Mouse (Mus musculus) midbrain, embryonic 16.5 days (tissue): ENCODE measurements at regions not wholly inside any gene's neighbourhood (a gene's known extent, or its start where the extent isn't known, plus 50 kb on each side); places are given as distances from the start of the nearest gene placed in this dataset.

Experiments used
- ATAC-seq: fragments of 200-750 bp; cut with Nextera tagmentation; 2 replicates; pipeline ENCODE4 v1.8.0; 2017; ENCODE audit warnings: moderate TSS enrichment
- H3K27ac ChIP-seq: fragments of 300-500 bp; sonication (generic); 2 replicates; pipeline ENCODE4 v1.5.1; 2014; ENCODE audit warnings: mild to moderate bottlenecking, low read length, mixed read lengths
- H3K27me3 ChIP-seq: fragments of 300-500 bp; sonication (generic); 2 replicates; pipeline ENCODE4 v1.6.1; 2014; ENCODE audit warnings: low read depth, low read length, mixed read lengths; ENCODE audit not compliant: control insufficient read depth, insufficient read depth
- H3K36me3 ChIP-seq: fragments of 300-500 bp; sonication (generic); 2 replicates; pipeline ENCODE4 v1.6.1; 2014; ENCODE audit warnings: mild to moderate bottlenecking, low read length, moderate library complexity, mixed read lengths; ENCODE audit not compliant: control insufficient read depth, insufficient read depth
- H3K4me1 ChIP-seq: fragments of 300-500 bp; sonication (generic); 2 replicates; pipeline ENCODE4 v1.6.1; 2014; ENCODE audit warnings: mild to moderate bottlenecking, low read length, mixed read lengths; ENCODE audit not compliant: control insufficient read depth, insufficient read depth
- H3K4me2 ChIP-seq: fragments of 300-500 bp; sonication (generic); 2 replicates; pipeline ENCODE4 v1.6.1; 2014; ENCODE audit warnings: mild to moderate bottlenecking, low read length, mixed read lengths
- H3K4me3 ChIP-seq: fragments of 300-500 bp; sonication (generic); 2 replicates; pipeline ENCODE4 v1.5.1; 2014; ENCODE audit warnings: low read depth, mild to moderate bottlenecking, low read length, moderate library complexity, mixed read lengths
- H3K9ac ChIP-seq: fragments of 300-500 bp; sonication (generic); 2 replicates; pipeline ENCODE4 v1.6.1; 2014; ENCODE audit warnings: low read depth, low read length, mixed read lengths
- H3K9me3 ChIP-seq: fragments of 300-500 bp; sonication (generic); replicated peaks from 2 replicates; pipeline ENCODE4 v1.6.1; 2014; ENCODE audit warnings: mild to moderate bottlenecking, low read length, mixed read lengths; ENCODE audit not compliant: control insufficient read depth, poor library complexity, severe bottlenecking
- WGBS: fragments of 180-500 bp; shearing (Covaris S2); extraction: QIAGEN DNeasy Blood & Tissue Kit; methylation state at CpG from one replicate; pipeline ENCODE4 v1.1.7; 2014; 5-methylcytosine and 5-hydroxymethylcytosine counted together

DNA sequence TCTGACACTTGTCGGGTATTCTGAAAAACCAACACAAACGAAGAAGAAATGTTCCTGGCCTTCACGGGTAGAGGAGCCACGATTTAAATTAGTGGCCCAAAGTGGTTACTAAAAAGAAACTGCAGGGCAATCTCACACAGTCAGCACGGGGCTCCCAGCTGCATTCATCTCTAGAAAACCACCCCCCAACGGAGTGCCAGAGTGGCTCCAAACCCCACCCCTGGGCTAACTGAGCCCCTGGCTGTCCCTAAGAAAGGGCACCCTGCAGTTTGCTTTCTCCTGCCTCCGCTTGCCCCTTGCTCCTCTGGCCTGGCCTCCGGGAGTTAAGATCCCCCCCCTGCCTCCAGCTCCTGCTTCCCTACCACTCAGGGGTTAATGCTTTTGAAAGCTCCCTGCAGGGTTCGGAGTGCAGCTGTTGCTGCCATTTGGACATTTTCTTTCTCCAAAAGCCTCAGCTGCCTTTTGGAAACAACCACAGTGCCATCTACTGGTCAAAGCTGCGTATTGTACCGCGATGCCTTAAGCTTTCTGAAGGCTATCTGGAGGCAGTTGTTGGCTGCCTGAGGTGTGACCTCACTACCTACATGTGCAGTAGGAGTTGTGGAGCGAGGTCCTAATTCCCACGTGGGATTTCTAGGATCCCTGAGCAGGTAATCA is 92.9 kb upstream of the Castor2 start:
- Histone ChIP-seq H3K4me3 (no peak overlapping the region), H3K27me3 (peaks cover 2% of the 10 kb centered on the region; the same call in 1 of the 2 replicates), H3K4me2 (peak overlapping the region; percentile 43), H3K4me1 (peaks cover 4% of the 10 kb centered on the region), H3K27ac (no peak overlapping the region), H3K9me3 (no peaks in the 10 kb centered on the region), H3K9ac (no peak overlapping the region; the same call in 1 of the 2 replicates), H3K36me3 (no peaks in the 10 kb centered on the region)
- ATAC-seq, result peak; percentile 75
- 2% methylated on average over 14 of the region's 14 CpGs for WGBS

- H3K27me3 ChIP-seq, result peaks cover 2% of the 10 kb centered on the region; the same call in 1 of the 2 replicates
- peaks cover 4% of the 10 kb centered on the region for H3K4me1 ChIP-seq
- H3K27ac ChIP-seq, result no peak overlapping the region
- H3K36me3 ChIP-seq, result no peaks in the 10 kb centered on the region
- H3K9me3 ChIP-seq, result no peaks in the 10 kb centered on the region
- 38% methylated on average over 3 of the region's 3 CpGs for WGBS
- H3K4me3 ChIP-seq, result no peak overlapping the region
- H3K4me2 ChIP-seq, result no peak overlapping the region
- H3K9ac ChIP-seq, result no peak overlapping the region
- no peak for ATAC-seq
Measured at GRCm38 (mm10) chr5:134006001-134006400, 93.5 kb upstream of the Castor2 start.

- no peaks in the 10 kb centered on the region for H3K36me3 ChIP-seq
- 10% methylated on average over 3 of the region's 3 CpGs for WGBS
- H3K27ac ChIP-seq, result no peak overlapping the region
- ATAC-seq, result no peak
- no peaks in the 10 kb centered on the region for H3K9me3 ChIP-seq
- H3K27me3 ChIP-seq, result no peaks in the 10 kb centered on the region
- H3K4me2 ChIP-seq, result no peak overlapping the region
- H3K9ac ChIP-seq, result no peak overlapping the region
- H3K4me3 ChIP-seq, result no peak overlapping the region
- no peaks in the 10 kb centered on the region; the same call in 1 of the 2 replicates for H3K4me1 ChIP-seq
Measured at GRCm38 (mm10) chr5:134000100-134000499, 99.4 kb upstream of the Castor2 start.

DNA sequence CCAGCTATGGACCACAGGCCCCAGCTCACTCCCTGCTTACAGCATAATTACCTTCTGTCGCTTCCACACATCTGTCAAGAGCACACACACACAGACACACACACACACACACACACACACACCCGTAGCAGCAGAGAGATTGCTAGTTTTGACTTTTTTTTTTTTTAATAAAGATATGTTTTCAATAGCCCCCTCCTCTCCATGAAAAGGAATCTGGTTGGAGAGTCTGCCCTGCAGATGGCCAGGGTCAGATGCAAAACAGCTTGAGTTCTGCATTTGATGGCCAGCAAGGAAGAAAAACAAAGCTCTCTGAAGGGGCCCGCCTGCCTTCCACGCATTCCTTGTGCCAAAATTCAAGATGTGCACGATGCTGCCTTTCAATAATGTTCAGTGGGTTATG is 99.8 kb upstream of the Castor2 start:
- no peaks in the 10 kb centered on the region for H3K36me3 ChIP-seq
- no peak overlapping the region for H3K4me2 ChIP-seq
- H3K27me3 ChIP-seq, result no peaks in the 10 kb centered on the region
- no peak for ATAC-seq
- no peak overlapping the region for H3K4me3 ChIP-seq
- H3K9me3 ChIP-seq, result no peaks in the 10 kb centered on the region
- no peaks in the 10 kb centered on the region; the same call in 1 of the 2 replicates for H3K4me1 ChIP-seq
- no peak overlapping the region for H3K9ac ChIP-seq
- H3K27ac ChIP-seq, result no peak overlapping the region
- 15% methylated on average over 5 of the region's 5 CpGs for WGBS

- Histone ChIP-seq H3K4me1 (peaks cover 6% of the 10 kb centered on the region; the same call in 1 of the 2 replicates), H3K27ac (no peak overlapping the region), H3K27me3 (no peaks in the 10 kb centered on the region), H3K9me3 (no peaks in the 10 kb centered on the region), H3K36me3 (no peaks in the 10 kb centered on the region), H3K4me2 (no peak overlapping the region), H3K9ac (no peak overlapping the region), H3K4me3 (no peak overlapping the region)
- 31% methylated on average over 2 of the region's 2 CpGs for WGBS
- ATAC-seq, result no peak
Measured at GRCm38 (mm10) chr5:133991994-133992393, 107.5 kb upstream of the Castor2 start.

DNA sequence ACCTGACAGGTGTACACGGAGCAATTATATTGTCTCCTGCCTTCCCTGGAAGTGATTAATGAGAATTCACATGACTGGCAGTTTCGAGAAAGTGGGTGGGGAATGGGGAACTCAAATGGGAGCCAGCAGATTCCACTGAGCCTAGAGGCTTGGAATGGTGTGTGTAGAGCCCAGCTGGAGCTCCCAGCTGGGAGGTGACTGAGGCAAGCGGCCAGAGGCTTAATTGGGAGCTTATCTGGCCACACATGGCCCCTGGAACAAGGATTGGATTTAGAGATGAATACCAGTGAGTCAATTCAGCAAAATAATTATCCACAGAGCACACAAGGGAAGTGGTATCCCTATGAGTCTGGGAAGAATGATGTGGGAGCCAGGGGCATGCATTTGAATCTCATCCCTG is 108.0 kb upstream of the Castor2 start:
- Histone ChIP-seq H3K36me3 (no peaks in the 10 kb centered on the region), H3K27ac (no peak overlapping the region), H3K4me3 (no peak overlapping the region), H3K9me3 (no peaks in the 10 kb centered on the region), H3K4me2 (no peak overlapping the region), H3K9ac (no peak overlapping the region), H3K4me1 (peaks cover 6% of the 10 kb centered on the region; the same call in 1 of the 2 replicates), H3K27me3 (no peaks in the 10 kb centered on the region)
- WGBS, result 9% methylated on average over 3 of the region's 3 CpGs
- no peak for ATAC-seq

DNA sequence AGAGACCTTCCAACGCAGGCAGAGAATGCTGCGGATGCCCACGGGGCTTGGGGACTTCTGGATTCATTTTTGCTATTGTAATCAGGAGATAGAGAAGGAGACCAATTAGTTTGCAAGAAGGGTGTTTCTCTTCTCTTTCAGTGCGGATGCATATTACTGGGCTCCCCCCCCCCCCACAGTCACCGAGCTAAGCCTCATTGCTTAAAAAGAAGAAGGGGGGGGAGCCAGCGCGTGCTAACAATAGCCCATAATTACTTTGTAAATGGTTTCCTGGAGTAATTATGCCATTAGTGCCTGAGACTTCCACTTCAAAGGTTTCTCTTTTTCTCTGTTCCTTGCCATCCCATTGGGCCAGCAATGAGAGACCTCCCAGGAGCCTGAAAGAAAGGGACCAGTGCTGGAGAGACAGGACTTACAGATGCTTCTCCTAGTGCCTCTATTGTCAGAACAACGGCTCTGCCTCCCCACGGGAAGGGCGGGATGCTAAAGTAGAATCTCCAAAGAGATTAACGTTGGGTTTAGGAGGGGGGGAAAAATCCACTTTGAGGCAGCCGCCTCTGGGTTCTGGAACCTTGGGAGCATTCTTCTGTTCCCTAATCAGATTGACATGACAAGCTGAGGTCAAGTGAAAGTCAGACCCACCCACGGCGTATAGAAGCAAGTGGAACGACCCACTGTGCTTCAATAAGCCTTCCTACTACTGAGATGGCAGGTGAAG is 116.1 kb upstream of the Castor2 start:
- H3K4me2 ChIP-seq, result peak overlapping the region; percentile 36
- ATAC-seq, result peak; percentile 32; the same call in 1 of the 2 replicates

GRCm38 (mm10) chr5:133970421-133970914 is 129.0 kb upstream of the Castor2 start:
- Histone ChIP-seq H3K36me3 (no peaks in the 10 kb centered on the region), H3K9ac (no peak overlapping the region), H3K27me3 (no peaks in the 10 kb centered on the region), H3K27ac (no peak overlapping the region), H3K9me3 (no peaks in the 10 kb centered on the region; the same call in 1 of the 2 replicates), H3K4me1 (no peaks in the 10 kb centered on the region), H3K4me3 (no peak overlapping the region), H3K4me2 (no peak overlapping the region)
- 70% methylated on average over 12 of the region's 12 CpGs for WGBS
- peak; percentile 62 for ATAC-seq

More for the DNA sequence above, 116.1 kb upstream of the Castor2 start:
- no peak overlapping the region for H3K9ac ChIP-seq
- no peak overlapping the region for H3K4me3 ChIP-seq
- WGBS, result 2% methylated on average over 14 of the region's 15 CpGs
- peaks cover 8% of the 10 kb centered on the region for H3K27me3 ChIP-seq
- H3K36me3 ChIP-seq, result no peaks in the 10 kb centered on the region
- H3K27ac ChIP-seq, result peak overlapping the region; percentile 13; the same call in 1 of the 2 replicates
- H3K4me1 ChIP-seq, result peaks cover 19% of the 10 kb centered on the region
- H3K9me3 ChIP-seq, result no peaks in the 10 kb centered on the region

DNA sequence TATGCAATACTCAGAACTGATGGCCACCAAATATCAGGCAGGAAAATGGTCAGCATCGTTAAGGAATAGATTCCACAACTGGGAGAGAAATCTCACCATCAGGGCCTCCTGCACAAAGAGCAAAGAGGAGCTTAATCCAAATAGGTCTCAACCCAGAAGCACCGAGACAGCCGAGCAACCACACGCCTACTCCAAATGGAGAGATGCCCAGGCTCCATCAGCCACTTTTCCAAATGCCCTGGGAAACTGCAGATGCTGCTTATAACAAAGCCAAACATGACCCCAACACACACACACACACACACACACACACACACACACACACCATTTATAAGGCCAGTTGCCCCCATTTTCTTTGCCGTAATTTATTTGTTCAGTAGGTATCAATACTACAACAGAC is 136.2 kb upstream of the Castor2 start:
- no peak for ATAC-seq
- no peaks in the 10 kb centered on the region for H3K27me3 ChIP-seq
- no peaks in the 10 kb centered on the region; the same call in 1 of the 2 replicates for H3K9me3 ChIP-seq
- H3K36me3 ChIP-seq, result no peaks in the 10 kb centered on the region
- no peaks in the 10 kb centered on the region for H3K4me1 ChIP-seq
- 91% methylated on average over 5 of the region's 5 CpGs for WGBS
- H3K4me3 ChIP-seq, result no peak overlapping the region
- no peak overlapping the region for H3K4me2 ChIP-seq
- no peak overlapping the region for H3K27ac ChIP-seq
- no peak overlapping the region for H3K9ac ChIP-seq
